In genomic region chr8:122375751-122376364, GRCm38 (mm10) we compare ENCODE assay signal across 8 mouse cellular contexts. TPM values are rescaled to one million over a fixed set of nuclear protein-coding genes. Genes with fewer than 3 reads are reported as not detected.
DNase-seq lines count a peak whose midpoint lies in the region; ATAC-seq lines count a peak whose summit lies in the region.

No protein-coding gene starts in this region.

- peak overlapping the region; percentile 88 for H3K4me2 ChIP-seq in forebrain, embryonic 12.5 days
- H3K4me2 ChIP-seq in liver, embryonic 13.5 days = peak overlapping the region; percentile 81

- no peak overlapping the region; the same call in 1 of the 2 replicates for H3K9ac ChIP-seq in forebrain, embryonic 12.5 days
- peak overlapping the region; percentile 72 for H3K9ac ChIP-seq in liver, embryonic 13.5 days

- WGBS in heart, embryonic 10.5 days = 26% methylated on average over 13 of the region's 13 CpGs
- 29% methylated on average over 13 of the region's 13 CpGs for WGBS in forebrain, embryonic 12.5 days
- 14% methylated on average over 13 of the region's 13 CpGs for WGBS in liver, embryonic 13.5 days (ENCODE audit: insufficient replicate concordance)

- H3K9me3 ChIP-seq in heart, embryonic 10.5 days = no peaks in the 10 kb centered on the region
- H3K9me3 ChIP-seq in forebrain, embryonic 12.5 days = no peaks in the 10 kb centered on the region
- H3K9me3 ChIP-seq in liver, embryonic 13.5 days (replicated peaks) = no peaks in the 10 kb centered on the region

- H3K4me3 ChIP-seq in heart, embryonic 10.5 days = peak overlapping the region; percentile 91
- H3K4me3 ChIP-seq in forebrain, embryonic 12.5 days (replicated peaks) = peak overlapping the region; percentile 96
- H3K4me3 ChIP-seq in liver, embryonic 13.5 days (replicated peaks) = peak overlapping the region; percentile 81

- ATAC-seq in forebrain, embryonic 12.5 days (ENCODE audit: low FRiP score) = peak; percentile 50
- ATAC-seq in liver, embryonic 13.5 days (ENCODE audit: low read depth) = peak; percentile 3; the same call in 1 of the 2 replicates
- ATAC-seq in activated CD4-positive, CD25-positive, alpha-beta regulatory T cell, adult 4 months = no peak

- H3K36me3 ChIP-seq in heart, embryonic 10.5 days = peaks cover 28% of the 10 kb centered on the region
- peaks cover 19% of the 10 kb centered on the region for H3K36me3 ChIP-seq in forebrain, embryonic 12.5 days (replicated peaks)
- H3K36me3 ChIP-seq in liver, embryonic 13.5 days = peaks cover 28% of the 10 kb centered on the region

- H3K4me1 ChIP-seq in heart, embryonic 10.5 days = peaks cover 25% of the 10 kb centered on the region
- H3K4me1 ChIP-seq in forebrain, embryonic 12.5 days = peaks cover 26% of the 10 kb centered on the region
- H3K4me1 ChIP-seq in liver, embryonic 13.5 days (replicated peaks) = peaks cover 54% of the 10 kb centered on the region

- peak overlapping the region; percentile 96 for H3K27ac ChIP-seq in heart, embryonic 10.5 days
- peak overlapping the region; percentile 16; the same call in 1 of the 2 replicates for H3K27ac ChIP-seq in forebrain, embryonic 12.5 days
- H3K27ac ChIP-seq in liver, embryonic 13.5 days = peak overlapping the region; percentile 80

- intact Hi-C loops in heart, postnatal 25 days (cut with DNase I) = loop anchor here (5.0 kb wide), 1 partner anchor 56 kb away; the partner anchor contains the start of gene Cyba

- no peak for DNase-seq in heart, embryonic 10.5 days (ENCODE audit: low spot score)
- DNase-seq in heart, postnatal 25 days (ENCODE audit: low spot score) = no peak
- peak; percentile 45 for DNase-seq in A20 (ENCODE audit: low read depth, low spot score)
- DNase-seq in liver, embryonic 13.5 days = no peak
- no peak for DNase-seq in ovary, postnatal 10 days (ENCODE audit: low spot score)
- DNase-seq in urinary bladder, postnatal 4 days (ENCODE audit: low spot score in 2 of 2) = no peak

- no peaks in the 10 kb centered on the region for H3K27me3 ChIP-seq in heart, embryonic 10.5 days (ENCODE audit: insufficient read depth, poor library complexity, severe bottlenecking)
- no peaks in the 10 kb centered on the region for H3K27me3 ChIP-seq in forebrain, embryonic 12.5 days
- no peaks in the 10 kb centered on the region for H3K27me3 ChIP-seq in liver, embryonic 13.5 days

RNA-seq across cellular contexts. Expression of gene Zc3h18, which starts 0.6 kb away (rescaled TPM):
- polyA plus RNA-seq in heart, embryonic 10.5 days (2016; fragmentation: Nextera tagmentation; extraction: Ambion mirVana) = 47.4 and 51.0 TPM in 2 replicates
- 10 to 100 TPM; 20.1 to 21.8 TPM for total RNA-seq in heart, postnatal 25 days (2021)
- polyA plus RNA-seq in forebrain, embryonic 12.5 days (2016; fragmentation: Nextera tagmentation; extraction: Ambion mirVana) = 71.8 and 75.5 TPM in 2 replicates
- 30.2 and 35.0 TPM in 2 replicates for polyA plus RNA-seq in liver, embryonic 13.5 days (2015; fragmentation: Nextera tagmentation; extraction: Ambion mirVana)
- polyA plus RNA-seq in activated CD4-positive, CD25-positive, alpha-beta regulatory T cell, adult 4 months (2017; shearing (Covaris generic)) = 10 to 100 TPM; 10.9 to 18.2 TPM

RNA-seq across cellular contexts. Expression of gene Trhr2, which starts 15.3 kb away (rescaled TPM):
- not detected in 2 replicates for polyA plus RNA-seq in heart, embryonic 10.5 days (2016; fragmentation: Nextera tagmentation; extraction: Ambion mirVana)
- total RNA-seq in heart, postnatal 25 days (2021) = not detected
- not detected in 2 replicates for polyA plus RNA-seq in forebrain, embryonic 12.5 days (2016; fragmentation: Nextera tagmentation; extraction: Ambion mirVana)
- not detected in 2 replicates for polyA plus RNA-seq in liver, embryonic 13.5 days (2015; fragmentation: Nextera tagmentation; extraction: Ambion mirVana)
- not detected for polyA plus RNA-seq in activated CD4-positive, CD25-positive, alpha-beta regulatory T cell, adult 4 months (2017; shearing (Covaris generic))

RNA-seq across cellular contexts. Expression of gene Il17c, which starts 46.0 kb away (rescaled TPM):
- polyA plus RNA-seq in heart, embryonic 10.5 days (2016; fragmentation: Nextera tagmentation; extraction: Ambion mirVana) = not detected in 2 replicates
- not detected for total RNA-seq in heart, postnatal 25 days (2021)
- not detected in 2 replicates for polyA plus RNA-seq in forebrain, embryonic 12.5 days (2016; fragmentation: Nextera tagmentation; extraction: Ambion mirVana)
- polyA plus RNA-seq in liver, embryonic 13.5 days (2015; fragmentation: Nextera tagmentation; extraction: Ambion mirVana) = not detected in 2 replicates
- not detected for polyA plus RNA-seq in activated CD4-positive, CD25-positive, alpha-beta regulatory T cell, adult 4 months (2017; shearing (Covaris generic))

RNA-seq across cellular contexts. Expression of gene Cyba, which starts 56.9 kb away (rescaled TPM):
- 185 and 214 TPM in 2 replicates for polyA plus RNA-seq in heart, embryonic 10.5 days (2016; fragmentation: Nextera tagmentation; extraction: Ambion mirVana)
- 10 to 100 TPM; 39.4 to 45.3 TPM for total RNA-seq in heart, postnatal 25 days (2021)
- 37.8 and 42.6 TPM in 2 replicates for polyA plus RNA-seq in forebrain, embryonic 12.5 days (2016; fragmentation: Nextera tagmentation; extraction: Ambion mirVana)
- 133 and 153 TPM in 2 replicates for polyA plus RNA-seq in liver, embryonic 13.5 days (2015; fragmentation: Nextera tagmentation; extraction: Ambion mirVana)
- polyA plus RNA-seq in activated CD4-positive, CD25-positive, alpha-beta regulatory T cell, adult 4 months (2017; shearing (Covaris generic)) = 100 to 1,000 TPM; 750 to 796 TPM

Comparison
In these comparisons a context has a peak if more than half of its experiments do, and no peak if none do; other contexts are left out.
1. H3K27ac ChIP-seq: peak in every context shown above with its lines; median percentile 96 in heart, embryonic 10.5 days; 80 in liver, embryonic 13.5 days; 16 in forebrain, embryonic 12.5 days.